Mouse (Mus musculus): ENCODE results near the gene Pitpnc1. TPM values are rescaled to one million over a fixed set of nuclear protein-coding genes. Genes with fewer than 3 reads are reported as not detected.
A peak's percentile ranks its signal among the peaks of the same experiment; 100 is the strongest.

Pitpnc1 gene
- total and polyA plus RNA-seq, 2 experiments = 3.5 to 9.4 TPM

DNA sequence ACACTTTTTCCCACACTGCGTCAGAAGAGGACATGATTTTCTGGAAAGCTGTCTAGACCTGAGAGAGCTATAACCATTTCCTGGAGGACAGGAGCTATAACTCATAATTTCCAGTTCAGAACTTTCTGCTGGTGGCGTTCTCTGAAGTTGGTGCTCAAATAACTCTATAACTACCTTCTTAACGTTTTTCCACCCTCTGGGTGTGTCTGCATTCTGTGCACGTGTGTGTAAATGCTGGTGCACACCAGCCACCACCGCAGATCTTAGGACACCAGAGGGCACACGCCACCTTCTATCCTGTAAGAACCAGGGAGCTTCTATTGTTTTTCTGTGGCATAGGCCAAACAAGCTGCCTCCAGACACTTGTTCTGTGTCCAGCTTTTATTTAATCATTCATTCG lies 11.5 kb downstream of the Pitpnc1 start:
- no peak for DNase-seq (ENCODE audit: extremely low read depth, low read depth, low spot score)
- Histone ChIP-seq H3K4me3 (ENCODE audit: insufficient read depth, low read depth, low read length) (no peak overlapping the region), H3K27ac (replicated peaks; ENCODE audit: insufficient read depth, low read depth, low read length) (no peak overlapping the region), H3K27me3 (ENCODE audit: control insufficient read depth, insufficient read depth, low read length) (no peaks in the 10 kb centered on the region), H3K36me3 (ENCODE audit: control insufficient read depth, insufficient read depth, low read length) (no peaks in the 10 kb centered on the region), H3K79me2 (ENCODE audit: control insufficient read depth, insufficient read depth, low read length) (peaks cover 49% of the 10 kb centered on the region; the same call in 1 of the 2 replicates), H3K4me1 (ENCODE audit: control insufficient read depth, insufficient read depth, low read length) (peaks cover 13% of the 10 kb centered on the region), H3K9ac (ENCODE audit: low read depth, low read length) (no peak overlapping the region)
- no peak for TF ChIP-seq POLR2A (IDR thresholded peaks at IDR 0.05; ENCODE audit: extremely low read depth, insufficient read depth, low read length)
- TF ChIP-seq CTCF (IDR thresholded peaks at IDR 0.05; ENCODE audit: low read depth, low read length) = no peak
- 80% methylated on average over 7 of the region's 7 CpGs for WGBS

DNA sequence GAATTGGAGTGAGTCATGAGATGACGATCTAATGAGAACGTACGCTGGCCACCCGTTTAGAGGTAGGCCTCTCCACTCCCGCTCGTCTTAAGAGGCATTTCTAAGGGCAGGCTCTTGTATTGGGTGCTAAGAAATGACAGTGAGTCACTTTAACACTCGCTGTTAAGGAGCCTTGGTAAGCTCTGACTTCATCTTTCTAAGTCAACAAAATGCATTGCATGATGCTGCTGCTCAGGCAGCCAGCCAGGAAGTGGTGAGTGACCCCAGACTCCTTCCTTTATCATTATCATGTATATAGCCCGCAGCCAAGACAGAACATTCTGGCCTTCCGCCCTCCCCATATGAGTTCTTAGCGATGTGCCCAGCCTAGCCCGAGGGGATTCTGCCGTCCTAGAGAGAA lies 12.2 kb downstream of the Pitpnc1 start:
- no peak for DNase-seq (ENCODE audit: extremely low read depth, low read depth, low spot score)
- H3K4me1 ChIP-seq (ENCODE audit: control insufficient read depth, insufficient read depth, low read length) = peaks cover 9% of the 10 kb centered on the region
- TF ChIP-seq POLR2A (IDR thresholded peaks at IDR 0.05; ENCODE audit: extremely low read depth, insufficient read depth, low read length) (no peak), CTCF (IDR thresholded peaks at IDR 0.05; ENCODE audit: low read depth, low read length) (no peak)
- no peak overlapping the region for H3K4me3 ChIP-seq (ENCODE audit: insufficient read depth, low read depth, low read length)
- H3K79me2 ChIP-seq (ENCODE audit: control insufficient read depth, insufficient read depth, low read length) = peaks cover 53% of the 10 kb centered on the region; the same call in 1 of the 2 replicates
- no peaks in the 10 kb centered on the region for H3K36me3 ChIP-seq (ENCODE audit: control insufficient read depth, insufficient read depth, low read length)
- no peak overlapping the region for H3K9ac ChIP-seq (ENCODE audit: low read depth, low read length)
- WGBS = 68% methylated on average over 12 of the region's 12 CpGs
- H3K27ac ChIP-seq (replicated peaks; ENCODE audit: insufficient read depth, low read depth, low read length) = no peak overlapping the region
- no peaks in the 10 kb centered on the region for H3K27me3 ChIP-seq (ENCODE audit: control insufficient read depth, insufficient read depth, low read length)

DNA sequence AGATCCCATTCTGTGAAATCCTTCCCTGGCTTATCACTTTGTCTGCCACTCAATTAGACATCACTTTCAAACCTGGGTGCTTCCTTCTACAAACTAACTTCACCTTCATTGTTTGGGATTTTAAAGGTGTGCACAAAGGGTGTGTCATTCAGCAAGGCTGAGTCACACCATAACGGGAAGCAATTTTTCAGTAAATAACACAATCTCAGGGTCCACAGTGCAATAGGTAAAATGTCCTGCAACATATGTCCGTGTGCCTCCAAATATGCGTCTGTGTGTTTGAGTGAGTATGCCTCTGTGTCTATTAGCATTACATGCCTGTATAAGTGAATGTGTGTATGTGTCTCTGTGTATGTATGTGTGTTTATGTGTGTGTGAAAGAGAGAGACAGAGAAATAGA lies 13.2 kb downstream of the Pitpnc1 start:
- no peak for DNase-seq (ENCODE audit: extremely low read depth, low read depth, low spot score)
- 74% methylated on average over 3 of the region's 3 CpGs for WGBS
- H3K4me1 ChIP-seq (ENCODE audit: control insufficient read depth, insufficient read depth, low read length) = peaks cover 10% of the 10 kb centered on the region
- H3K79me2 ChIP-seq (ENCODE audit: control insufficient read depth, insufficient read depth, low read length) = peaks cover 49% of the 10 kb centered on the region; the same call in 1 of the 2 replicates
- no peak overlapping the region for H3K27ac ChIP-seq (replicated peaks; ENCODE audit: insufficient read depth, low read depth, low read length)
- no peaks in the 10 kb centered on the region for H3K36me3 ChIP-seq (ENCODE audit: control insufficient read depth, insufficient read depth, low read length)
- TF ChIP-seq CTCF (IDR thresholded peaks at IDR 0.05; ENCODE audit: low read depth, low read length) = no peak
- TF ChIP-seq POLR2A (IDR thresholded peaks at IDR 0.05; ENCODE audit: extremely low read depth, insufficient read depth, low read length) = no peak
- no peak overlapping the region for H3K9ac ChIP-seq (ENCODE audit: low read depth, low read length)
- H3K27me3 ChIP-seq (ENCODE audit: control insufficient read depth, insufficient read depth, low read length) = no peaks in the 10 kb centered on the region
- no peak overlapping the region for H3K4me3 ChIP-seq (ENCODE audit: insufficient read depth, low read depth, low read length)

DNA sequence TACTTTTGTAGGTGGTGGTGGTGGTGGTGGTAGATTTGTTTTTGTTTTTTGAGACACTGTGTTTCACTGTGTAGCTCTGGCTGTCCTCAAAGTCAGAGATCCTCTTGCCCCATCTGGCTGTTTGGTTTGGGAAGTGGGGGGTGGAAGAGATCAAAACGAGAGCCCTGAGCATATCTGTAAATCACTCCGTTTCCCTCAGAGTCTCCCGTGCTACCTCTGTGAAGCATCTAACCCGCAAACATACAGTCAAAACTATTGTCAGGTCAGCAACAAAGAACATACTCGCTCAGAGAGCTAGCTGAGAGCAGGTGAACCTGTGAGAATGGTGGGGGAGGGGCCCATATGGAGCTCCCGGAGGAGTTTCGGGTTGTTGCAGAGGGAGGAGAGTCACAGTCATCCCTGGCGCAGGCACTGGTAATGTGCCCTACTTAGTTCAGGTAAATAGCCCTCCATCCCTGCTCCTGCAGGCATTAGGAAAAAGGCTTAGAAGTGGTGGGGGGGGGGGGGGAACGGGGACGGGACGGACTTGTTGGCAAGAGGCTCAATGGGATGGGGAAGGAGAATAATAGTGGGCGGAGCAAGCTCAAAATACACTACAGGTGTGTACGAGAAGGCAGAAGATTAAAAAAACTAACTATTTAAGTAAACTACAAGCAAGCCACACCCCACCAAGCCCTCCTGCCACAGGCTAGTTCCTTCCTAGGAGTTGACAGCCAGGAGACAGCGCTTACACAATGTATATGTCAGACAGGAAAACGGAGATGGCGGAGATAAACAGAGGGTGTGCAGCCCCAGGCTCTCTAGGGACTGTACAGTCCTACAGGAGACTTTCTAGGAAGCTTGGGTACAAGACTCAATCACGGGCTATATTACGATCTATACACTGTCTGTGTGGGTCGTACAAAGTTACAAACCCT lies 15.7 kb downstream of the Pitpnc1 start:
- Histone ChIP-seq H3K36me3 (ENCODE audit: control insufficient read depth, insufficient read depth, low read length) (no peaks in the 10 kb centered on the region), H3K4me3 (ENCODE audit: insufficient read depth, low read depth, low read length) (no peak overlapping the region), H3K4me1 (ENCODE audit: control insufficient read depth, insufficient read depth, low read length) (peaks cover 18% of the 10 kb centered on the region), H3K9ac (ENCODE audit: low read depth, low read length) (no peak overlapping the region), H3K27me3 (ENCODE audit: control insufficient read depth, insufficient read depth, low read length) (no peaks in the 10 kb centered on the region), H3K27ac (replicated peaks; ENCODE audit: insufficient read depth, low read depth, low read length) (no peak overlapping the region), H3K79me2 (ENCODE audit: control insufficient read depth, insufficient read depth, low read length) (peaks cover 36% of the 10 kb centered on the region; the same call in 1 of the 2 replicates)
- DNase-seq (ENCODE audit: extremely low read depth, low read depth, low spot score) = no peak
- no peak for TF ChIP-seq CTCF (IDR thresholded peaks at IDR 0.05; ENCODE audit: low read depth, low read length)
- no peak for TF ChIP-seq POLR2A (IDR thresholded peaks at IDR 0.05; ENCODE audit: extremely low read depth, insufficient read depth, low read length)
- 35% methylated on average over 19 of the region's 19 CpGs for WGBS

DNA sequence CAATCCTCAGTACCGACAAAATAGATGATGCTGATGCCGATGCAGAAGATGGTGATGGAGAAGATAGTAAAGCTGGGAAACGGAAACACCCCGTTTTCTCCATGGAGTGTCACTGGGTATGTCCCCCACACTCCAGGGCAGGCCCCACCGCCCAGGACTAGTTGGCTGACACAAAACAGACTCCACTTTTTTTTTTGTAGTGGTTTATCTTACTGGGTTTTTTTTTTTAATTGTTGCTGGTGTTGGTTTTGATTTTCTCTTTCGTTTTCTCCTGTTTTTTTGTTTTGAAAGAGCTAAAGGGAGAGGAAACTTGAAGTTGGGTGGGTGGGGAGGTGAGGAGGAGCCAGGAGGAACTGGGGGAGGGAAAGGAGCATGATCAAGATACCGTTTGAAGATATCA lies 18.4 kb downstream of the Pitpnc1 start:
- H3K79me2 ChIP-seq (ENCODE audit: control insufficient read depth, insufficient read depth, low read length) = peaks cover 45% of the 10 kb centered on the region
- 72% methylated on average over 7 of the region's 7 CpGs for WGBS
- DNase-seq (ENCODE audit: extremely low read depth, low read depth, low spot score) = no peak
- no peak overlapping the region for H3K27ac ChIP-seq (replicated peaks; ENCODE audit: insufficient read depth, low read depth, low read length)
- peaks cover 15% of the 10 kb centered on the region for H3K4me1 ChIP-seq (ENCODE audit: control insufficient read depth, insufficient read depth, low read length)
- H3K27me3 ChIP-seq (ENCODE audit: control insufficient read depth, insufficient read depth, low read length) = no peaks in the 10 kb centered on the region
- no peak overlapping the region for H3K4me3 ChIP-seq (ENCODE audit: insufficient read depth, low read depth, low read length)
- no peaks in the 10 kb centered on the region for H3K36me3 ChIP-seq (ENCODE audit: control insufficient read depth, insufficient read depth, low read length)
- TF ChIP-seq CTCF (IDR thresholded peaks at IDR 0.05; ENCODE audit: low read depth, low read length) = no peak
- TF ChIP-seq POLR2A (IDR thresholded peaks at IDR 0.05; ENCODE audit: extremely low read depth, insufficient read depth, low read length) = no peak
- H3K9ac ChIP-seq (ENCODE audit: low read depth, low read length) = no peak overlapping the region

DNA sequence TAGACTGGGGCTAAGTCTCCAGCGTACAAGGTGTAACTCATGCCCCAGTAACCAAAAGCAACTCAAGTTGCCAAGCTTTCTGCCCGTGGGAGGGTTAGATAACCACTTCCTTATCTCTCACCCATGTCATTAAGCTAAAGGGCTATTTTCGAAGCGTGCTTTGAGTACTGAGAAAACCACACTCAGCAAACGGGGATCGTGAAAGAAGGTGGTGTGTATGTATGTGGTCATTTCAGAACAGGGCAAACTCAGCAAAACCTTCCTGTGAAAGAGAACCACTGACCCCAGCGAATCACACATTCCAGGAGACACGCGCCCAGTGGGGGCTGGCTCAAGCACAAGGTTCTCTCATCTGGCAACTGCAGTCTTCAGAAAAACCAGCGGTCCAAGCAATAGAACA lies 19.4 kb downstream of the Pitpnc1 start:
- Histone ChIP-seq H3K27me3 (ENCODE audit: control insufficient read depth, insufficient read depth, low read length) (no peaks in the 10 kb centered on the region), H3K9ac (ENCODE audit: low read depth, low read length) (no peak overlapping the region), H3K4me1 (ENCODE audit: control insufficient read depth, insufficient read depth, low read length) (peaks cover 15% of the 10 kb centered on the region), H3K79me2 (ENCODE audit: control insufficient read depth, insufficient read depth, low read length) (peaks cover 44% of the 10 kb centered on the region), H3K4me3 (ENCODE audit: insufficient read depth, low read depth, low read length) (no peak overlapping the region), H3K27ac (replicated peaks; ENCODE audit: insufficient read depth, low read depth, low read length) (peak overlapping the region; percentile 8), H3K36me3 (ENCODE audit: control insufficient read depth, insufficient read depth, low read length) (no peaks in the 10 kb centered on the region)
- TF ChIP-seq POLR2A (IDR thresholded peaks at IDR 0.05; ENCODE audit: extremely low read depth, insufficient read depth, low read length) = no peak
- TF ChIP-seq CTCF (IDR thresholded peaks at IDR 0.05; ENCODE audit: low read depth, low read length) = no peak
- peak; percentile 60 for DNase-seq (ENCODE audit: extremely low read depth, low read depth, low spot score)
- WGBS = 8% methylated on average over 10 of the region's 10 CpGs
